Mouse (Mus musculus): ENCODE data around the gene Dennd2d.

The Dennd2d gene

DNA sequence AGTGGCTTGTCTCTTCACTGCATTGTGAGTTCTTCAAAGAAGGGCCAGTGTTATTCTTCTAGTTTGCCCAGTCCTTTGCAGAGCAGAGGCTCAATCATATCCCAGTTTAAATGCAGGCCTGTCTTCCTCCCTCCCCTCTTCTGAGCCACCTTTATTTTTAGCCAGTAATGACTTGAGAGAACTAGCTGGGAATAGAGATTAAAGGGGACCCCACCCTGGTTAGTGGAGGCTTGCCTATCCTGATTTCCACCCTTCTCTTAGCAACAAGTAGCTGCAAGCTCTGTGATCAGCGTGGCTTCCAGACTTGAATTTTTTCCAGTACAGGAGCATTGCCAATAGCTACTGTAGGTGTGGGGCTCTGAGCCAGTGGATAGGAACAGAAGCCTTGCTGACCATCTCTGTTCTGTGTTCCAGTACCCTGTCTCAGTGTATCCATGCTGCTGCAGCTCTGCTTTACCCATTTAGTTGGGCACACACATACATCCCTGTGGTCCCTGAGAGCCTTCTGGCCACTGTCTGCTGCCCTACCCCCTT is 12.3 kb downstream of the Dennd2d start:
- in situ Hi-C loops (cut with MboI, MseI), result loop anchor here in 1 of 2 experiments (5.0 kb wide), 1 partner anchor 43 kb away; no protein-coding TSS in a partner anchor

DNA sequence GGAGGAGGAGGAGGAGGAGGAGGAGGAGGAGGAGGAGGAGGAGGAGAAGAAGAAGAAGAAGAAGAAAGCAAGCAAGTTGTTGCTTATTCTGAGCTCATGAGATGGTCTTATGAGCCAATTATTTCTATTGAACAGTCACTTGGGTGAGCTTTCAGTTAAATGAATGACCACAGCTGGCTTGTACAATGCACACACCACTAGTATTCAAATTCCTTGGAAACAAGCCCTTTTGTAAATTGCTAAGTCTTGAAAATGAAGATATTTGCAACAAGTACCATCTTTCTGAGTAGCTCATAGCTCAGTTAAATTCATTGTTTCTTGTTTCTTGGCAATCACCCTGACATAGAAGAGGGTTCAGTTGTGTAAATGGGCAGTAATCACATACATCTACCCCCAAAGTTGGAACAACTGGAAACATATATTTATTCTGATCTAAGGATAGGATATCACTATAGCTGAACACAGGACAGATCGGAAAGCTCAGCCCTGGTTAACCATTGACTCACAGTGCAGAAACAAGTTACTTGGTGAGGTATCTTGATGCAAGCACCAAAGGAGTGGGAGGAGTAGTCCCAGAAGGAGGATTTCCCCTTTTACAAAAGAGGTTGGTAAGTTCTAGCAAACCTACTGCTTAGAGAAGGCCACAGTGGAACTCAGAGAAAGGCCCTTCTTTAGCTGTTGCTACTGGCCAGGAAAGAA is 13.3 kb downstream of the Dennd2d start:
- in situ Hi-C loops (cut with MboI, MseI), result no loop called here

DNA sequence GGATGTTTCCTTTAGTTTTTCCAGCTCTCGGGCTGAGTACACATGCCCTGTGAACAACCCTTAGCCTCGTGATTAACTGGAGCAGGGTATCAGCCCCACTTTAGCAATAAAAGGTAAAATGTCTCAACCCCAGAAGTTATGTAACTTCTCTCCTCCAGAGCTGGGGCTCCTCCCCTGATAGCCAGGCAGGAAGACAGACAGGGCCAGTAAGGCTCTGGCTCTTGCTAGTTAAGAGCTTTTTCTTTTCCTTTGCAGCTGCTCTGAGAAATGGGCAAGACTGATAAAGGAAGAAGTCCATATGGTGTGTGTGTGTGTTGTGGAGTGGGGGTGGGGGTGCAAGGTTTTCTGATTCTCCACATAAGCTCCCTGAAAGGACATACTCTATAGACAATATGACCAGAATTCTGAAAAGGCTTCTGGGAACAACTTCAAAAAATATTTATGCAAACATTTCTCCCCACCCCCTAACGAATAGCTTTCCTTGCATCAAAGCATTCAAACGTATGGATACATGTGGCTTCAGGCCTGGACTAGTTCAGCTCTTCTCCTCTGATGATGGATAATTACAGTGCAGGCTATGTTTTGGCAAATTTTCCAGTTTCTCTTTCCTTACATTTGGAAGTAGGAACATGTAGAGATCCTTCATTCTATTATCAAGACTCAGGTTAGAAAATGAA is 14.0 kb downstream of the Dennd2d start:
- in situ Hi-C loops (cut with MboI, MseI), result no loop called here

DNA sequence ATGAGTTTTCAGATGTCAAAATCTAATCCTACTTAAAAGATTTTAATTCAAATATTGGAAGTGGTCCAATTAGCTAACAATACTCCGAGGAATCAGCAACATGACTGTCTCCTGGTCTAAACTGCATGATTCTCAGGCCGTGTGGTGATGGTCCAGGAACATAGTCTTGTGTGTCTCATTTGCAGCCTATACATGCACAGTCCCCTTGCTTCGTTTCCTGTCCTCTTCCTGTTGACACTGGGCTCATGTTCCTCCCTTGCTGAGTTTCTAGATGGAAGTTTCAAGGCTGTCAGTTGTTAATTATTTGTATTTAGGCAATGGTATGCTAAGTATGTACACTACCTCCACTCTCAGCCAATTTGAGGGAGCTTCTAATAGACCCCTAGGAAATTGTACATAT is 14.8 kb downstream of the Dennd2d start:
- in situ Hi-C loops (cut with MboI, MseI), result no loop called here

DNA sequence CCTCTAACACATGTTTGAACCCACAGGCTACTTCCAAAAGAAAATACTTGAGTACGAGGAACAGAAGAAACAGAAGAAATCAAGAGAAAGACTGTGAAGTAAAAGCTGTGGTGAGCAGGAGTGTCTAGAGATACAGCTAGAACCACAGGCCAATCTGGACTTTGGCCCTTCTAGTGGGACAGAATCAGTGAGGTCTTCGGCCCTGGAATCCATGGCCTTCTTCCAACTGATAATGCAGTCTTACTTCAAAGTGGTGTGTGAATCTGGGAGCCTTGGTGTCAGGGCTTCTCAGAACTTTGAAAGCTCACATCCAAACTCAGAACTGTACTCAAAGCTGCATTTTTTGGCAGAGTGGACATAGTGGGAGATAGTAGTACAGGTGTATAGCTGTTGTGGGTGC is 18.3 kb downstream of the Dennd2d start:
- in situ Hi-C loops (cut with MboI, MseI), result no loop called here

DNA sequence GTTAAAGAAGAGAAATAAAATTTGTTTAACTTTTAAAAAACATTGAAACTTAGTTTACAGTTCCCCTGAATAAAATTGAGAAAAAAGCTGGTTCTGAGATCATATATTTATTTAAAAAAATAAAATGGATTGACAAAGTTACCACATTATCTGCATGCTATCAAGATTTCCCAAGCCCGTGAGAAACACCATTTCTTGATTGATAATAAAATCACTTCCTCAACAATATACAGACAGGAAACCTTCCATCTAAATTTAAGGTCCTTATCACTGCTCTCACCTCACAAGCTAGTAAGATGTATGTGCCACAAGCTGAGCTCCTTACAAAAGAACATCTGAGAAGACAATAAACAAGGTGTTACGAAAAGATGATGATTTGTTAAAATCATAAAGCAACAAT is 20.7 kb downstream of the Dennd2d start:
- in situ Hi-C loops (cut with MboI, MseI), result no loop called here

DNA sequence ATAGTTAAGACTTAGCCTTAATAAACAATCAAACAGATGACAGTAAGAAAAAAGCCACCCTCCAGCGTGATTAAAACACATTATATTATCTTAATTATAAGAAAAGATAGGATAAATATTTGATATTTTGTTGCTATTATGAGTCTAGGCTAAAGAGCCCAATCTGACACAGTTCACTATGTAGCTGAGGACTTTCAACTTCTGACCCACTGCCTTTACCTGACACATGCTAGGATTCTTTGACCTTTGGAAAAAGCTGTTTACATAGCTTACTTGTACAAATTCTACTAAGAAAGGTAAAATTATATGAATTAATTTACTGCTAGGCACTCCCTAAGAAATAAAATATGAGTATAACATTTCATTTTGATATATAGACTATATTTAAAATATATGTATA is 28.5 kb downstream of the Dennd2d start:
- in situ Hi-C loops (cut with MboI, MseI), result no loop called here

DNA sequence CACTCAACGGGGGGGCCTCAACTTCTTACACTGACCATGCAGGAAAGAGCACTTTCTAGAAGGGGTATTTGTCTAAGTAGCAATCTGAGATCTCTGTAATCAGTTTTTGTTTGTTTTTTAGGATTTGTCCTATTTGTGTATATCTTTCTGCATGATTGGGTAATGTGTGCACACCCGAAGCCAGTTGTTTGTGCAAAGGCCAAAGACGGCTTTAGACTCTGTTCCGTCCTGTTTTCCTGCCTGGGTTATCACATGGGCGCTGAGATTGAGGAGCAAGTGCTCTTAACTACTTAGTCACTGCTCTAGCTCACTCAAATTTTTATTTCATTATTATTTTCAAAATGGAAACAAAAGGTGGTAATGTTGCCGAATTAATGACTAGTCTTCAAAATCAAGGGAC is 32.8 kb downstream of the Dennd2d start:
- in situ Hi-C loops (cut with MboI, MseI), result no loop called here

DNA sequence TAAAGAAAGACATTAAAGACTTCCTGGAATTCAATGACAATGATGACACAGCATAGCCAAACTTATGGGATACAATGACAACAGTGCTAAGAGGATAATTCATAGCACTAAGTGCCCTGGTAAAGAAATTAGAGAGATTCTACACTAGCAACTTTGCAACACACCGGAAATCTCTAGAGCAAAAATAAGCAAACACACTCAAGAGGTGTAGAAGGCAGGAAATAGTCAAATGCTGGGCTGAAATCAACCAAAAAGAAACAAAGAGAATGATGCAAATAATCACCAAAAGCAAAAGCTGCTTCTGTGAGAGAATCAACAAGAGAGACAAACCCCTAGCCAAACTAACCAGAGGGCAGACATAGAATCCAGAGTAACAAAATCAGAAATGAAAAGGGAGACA is 40.5 kb downstream of the Dennd2d start:
- in situ Hi-C loops (cut with MboI, MseI), result no loop called here

DNA sequence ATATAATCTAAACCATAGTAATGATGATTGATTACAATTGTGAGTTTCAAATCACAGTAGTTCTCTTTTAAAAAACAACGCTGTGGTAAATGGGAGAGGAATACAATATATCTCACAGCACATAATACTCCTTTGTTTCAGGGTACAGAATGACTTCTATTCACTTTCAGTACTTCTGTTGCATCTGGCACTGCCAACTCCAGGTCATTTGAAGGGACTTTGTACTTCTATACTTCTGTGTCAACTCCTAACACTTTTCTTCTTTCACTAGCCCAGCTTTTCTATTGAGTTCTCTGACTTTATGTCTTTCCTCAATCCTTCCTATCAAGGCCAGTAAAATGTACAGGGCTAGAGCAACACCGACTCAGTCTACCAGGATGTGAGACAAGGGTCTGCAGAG is 44.2 kb downstream of the Dennd2d start:
- in situ Hi-C loops (cut with MboI, MseI), result no loop called here

DNA sequence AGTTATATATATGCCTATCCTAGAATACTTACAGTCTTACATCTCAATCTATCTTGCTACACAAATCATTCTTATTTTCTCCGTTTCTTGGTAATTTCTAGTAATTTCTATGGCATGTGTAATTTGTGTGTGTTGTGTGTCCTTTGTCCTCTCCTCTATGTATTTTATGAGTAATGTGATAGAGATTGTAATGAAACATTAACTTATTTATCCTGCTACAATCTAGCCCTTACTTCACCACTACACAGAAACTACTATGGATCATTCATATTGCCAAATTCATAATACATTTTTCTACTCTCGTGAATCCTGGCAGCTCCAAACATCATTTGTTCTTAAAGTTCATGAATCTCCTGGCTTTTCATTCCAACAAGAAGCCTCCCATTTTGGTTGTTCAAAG is 45.8 kb downstream of the Dennd2d start:
- in situ Hi-C loops (cut with MboI, MseI), result no loop called here

DNA sequence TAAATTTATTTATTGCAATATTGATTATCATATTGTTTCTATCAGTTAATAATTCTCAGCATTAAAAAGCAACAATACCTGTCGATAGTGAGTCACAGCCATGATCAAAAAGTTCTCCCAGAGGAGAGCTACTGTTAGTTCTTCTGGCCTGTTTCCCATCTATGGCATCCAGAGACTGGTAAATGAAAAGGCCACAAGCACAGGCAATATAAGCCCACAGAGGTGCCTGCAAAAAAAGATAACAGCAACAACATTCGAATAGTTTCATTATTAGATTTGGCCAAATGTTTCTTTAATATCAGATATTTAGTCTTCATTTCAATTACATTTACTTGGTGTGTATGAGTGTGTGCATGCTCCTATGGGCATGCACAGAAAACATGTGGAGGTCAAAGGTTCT is 51.1 kb downstream of the Dennd2d start:
- in situ Hi-C loops (cut with MboI, MseI), result no loop called here

DNA sequence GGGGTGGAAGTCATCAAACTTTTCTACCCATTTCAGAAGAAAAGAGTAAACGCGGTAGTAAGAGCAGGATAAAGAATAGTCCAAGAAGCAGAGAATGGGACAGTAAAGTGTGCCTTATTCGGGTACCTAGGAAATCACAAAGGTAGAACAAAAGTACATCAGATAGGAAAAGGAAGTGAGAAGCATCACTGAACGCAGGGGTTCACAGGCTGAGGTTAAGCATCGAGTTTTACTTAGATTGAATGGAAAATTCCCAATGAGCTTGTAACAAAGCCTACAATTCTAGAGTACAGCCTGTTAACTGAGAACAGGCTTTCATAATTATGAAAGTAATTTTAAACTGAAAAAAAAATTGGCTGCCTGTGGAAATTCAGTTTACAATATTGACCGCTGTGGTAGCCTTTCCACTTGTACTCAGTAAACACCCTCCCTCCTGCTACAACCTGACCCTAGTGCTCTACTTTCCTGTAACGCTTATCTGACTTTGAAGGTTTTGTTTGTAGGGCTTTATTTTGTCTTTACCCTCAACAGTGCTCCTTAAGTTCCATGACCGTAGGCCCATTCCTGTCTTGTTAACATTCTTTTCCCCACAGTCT is 62.6 kb downstream of the Dennd2d start:
- in situ Hi-C loops (cut with MboI, MseI), result no loop called here

DNA sequence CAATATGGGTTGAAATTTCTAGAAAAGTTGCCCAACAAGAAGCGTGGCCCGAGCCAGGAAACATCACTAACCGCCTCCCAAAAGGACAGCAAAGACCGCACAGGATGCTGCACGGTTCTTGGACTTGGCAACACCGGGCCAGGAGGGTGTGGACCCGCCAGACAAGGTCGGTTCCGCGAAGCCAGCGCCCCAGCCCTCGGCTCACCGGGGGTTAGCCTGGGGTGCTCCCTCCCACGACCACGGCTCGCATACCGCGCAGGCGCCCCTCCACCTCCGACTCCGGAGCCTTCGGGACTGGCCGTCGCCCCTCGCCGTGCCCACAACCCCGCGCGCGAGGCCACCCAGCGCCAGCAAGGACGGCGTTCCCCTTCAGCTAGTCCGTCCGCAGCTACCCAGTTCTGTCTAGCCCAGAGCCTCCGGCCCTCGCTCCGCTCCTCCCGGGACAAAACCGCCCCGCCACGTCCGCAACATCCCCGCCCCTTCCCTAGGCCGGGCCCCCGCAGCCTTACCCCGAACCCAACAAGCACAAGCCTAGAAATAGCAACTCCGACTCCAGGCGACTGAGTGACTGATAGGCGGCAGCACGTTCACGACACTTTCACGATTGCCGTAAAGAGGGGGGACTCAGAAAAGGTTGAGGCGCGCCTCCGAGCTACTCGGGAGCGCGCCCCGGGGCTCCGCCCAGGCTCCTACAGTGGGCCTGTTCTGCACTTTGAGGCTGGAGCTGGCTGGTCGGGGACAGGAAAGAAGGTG is 65.1 kb downstream of the Dennd2d start, which contains the start of the genes Dram2 and Cept1:
Dram2 (plus strand) TSS at position 628 of the 753 bp plus-strand sequence.
Cept1 (minus strand) TSS at position 632 of the 753 bp plus-strand sequence.
- in situ Hi-C loops (cut with MboI, MseI), result no loop called here

DNA sequence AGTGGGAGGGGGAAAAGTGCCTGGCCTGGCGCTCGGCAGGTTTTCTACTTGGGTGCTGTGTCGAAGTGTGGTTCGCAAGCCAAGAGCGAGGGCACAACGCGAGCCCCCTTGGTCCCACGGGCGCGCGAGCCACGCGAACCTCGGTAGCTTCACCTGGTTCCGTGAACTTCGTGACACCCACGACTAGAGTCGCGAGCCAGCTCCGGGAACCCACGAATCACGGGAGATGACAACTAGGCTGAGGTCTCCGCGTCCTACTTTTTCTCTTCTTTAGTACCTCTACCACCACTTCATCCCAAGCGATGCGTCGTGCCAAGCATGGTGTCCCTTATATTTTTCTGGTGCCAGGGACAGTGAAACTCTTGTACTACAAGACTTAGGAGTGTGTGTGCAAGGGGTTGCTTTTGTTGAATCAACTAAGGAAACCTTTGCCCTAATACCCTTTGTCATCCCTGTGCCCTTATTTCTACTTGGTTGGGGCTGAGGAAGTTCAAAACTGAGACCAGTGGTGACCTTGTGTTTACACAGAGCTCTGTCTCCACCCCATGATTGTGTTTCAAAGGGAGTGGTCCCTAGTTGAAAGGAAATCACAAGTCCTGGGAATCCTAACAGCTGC is 65.8 kb downstream of the Dennd2d start:
- in situ Hi-C loops (cut with MboI, MseI), result no loop called here

DNA sequence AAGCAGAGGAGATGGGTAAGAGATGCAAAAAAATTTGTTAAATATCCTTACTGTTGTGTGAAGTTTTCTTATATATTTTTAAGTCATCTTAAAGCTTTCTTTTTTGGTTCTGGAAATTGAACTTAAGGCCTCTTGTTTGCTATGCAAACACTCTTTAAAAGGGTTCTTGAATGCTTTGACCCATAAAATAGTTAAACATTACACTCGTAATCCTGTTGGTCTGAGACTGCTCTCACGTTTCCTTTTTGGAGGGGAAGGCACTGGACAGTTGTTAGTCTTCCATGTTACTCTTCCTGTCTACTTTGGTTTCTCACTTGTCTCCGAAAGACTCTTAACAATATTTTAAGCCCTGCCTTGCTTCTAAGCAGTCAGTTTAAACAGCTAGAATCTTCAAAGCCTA is 66.8 kb downstream of the Dennd2d start:
- in situ Hi-C loops (cut with MboI, MseI), result no loop called here
